Mouse (Mus musculus) liver, embryonic 13.5 days (tissue): Measurements from ENCODE around the gene Pphln1. TPM values are rescaled to one million over a fixed set of nuclear protein-coding genes. Genes with fewer than 3 reads are reported as not detected.
A peak's percentile ranks its signal among the peaks of the same experiment; 100 is the strongest.

Experiments used
- ATAC-seq: fragments of 200-750 bp; cut with Nextera tagmentation; 2 replicates; pipeline ENCODE4 v1.8.0; 2017; ENCODE audit warnings: low read depth, mild to moderate bottlenecking, moderate number of reproducible peaks, moderate library complexity
- DNase-seq: peaks from one replicate; pipeline ENCODE4 v3.0.0; 2022
- H3K27ac ChIP-seq: fragments of 300-500 bp; sonication (generic); 2 replicates; pipeline ENCODE4 v1.5.1; 2015; ENCODE audit warnings: moderate library complexity, mild to moderate bottlenecking, inconsistent platforms
- H3K27me3 ChIP-seq: fragments of 300-500 bp; sonication (generic); 2 replicates; pipeline ENCODE4 v1.6.1; 2015; ENCODE audit warnings: mild to moderate bottlenecking, inconsistent platforms
- H3K36me3 ChIP-seq: fragments of 300-500 bp; sonication (generic); 2 replicates; pipeline ENCODE4 v1.6.1; 2015; ENCODE audit warnings: mild to moderate bottlenecking, inconsistent platforms
- H3K4me1 ChIP-seq: fragments of 300-500 bp; sonication (generic); replicated peaks from 2 replicates; pipeline ENCODE4 v1.6.1; 2015; ENCODE audit warnings: inconsistent platforms
- H3K4me2 ChIP-seq: fragments of 300-500 bp; sonication (generic); 2 replicates; pipeline ENCODE4 v1.6.1; 2015; ENCODE audit warnings: inconsistent platforms, mild to moderate bottlenecking, moderate library complexity
- H3K4me3 ChIP-seq: fragments of 300-500 bp; sonication (generic); replicated peaks from 2 replicates; pipeline ENCODE4 v1.5.1; 2015; ENCODE audit warnings: mild to moderate bottlenecking, inconsistent platforms
- H3K9ac ChIP-seq: fragments of 300-500 bp; sonication (generic); 2 replicates; pipeline ENCODE4 v1.6.1; 2015; ENCODE audit warnings: mild to moderate bottlenecking, inconsistent platforms
- H3K9me3 ChIP-seq: fragments of 300-500 bp; sonication (generic); replicated peaks from 2 replicates; pipeline ENCODE4 v1.6.1; 2016; ENCODE audit warnings: inconsistent platforms
- WGBS: fragments of 180-500 bp; shearing (Covaris S2); methylation state at CpG from one replicate; pipeline ENCODE4 v1.1.7; 2015; ENCODE audit not compliant: insufficient replicate concordance; 5-methylcytosine and 5-hydroxymethylcytosine counted together
- polyA plus RNA-seq: library from polyadenylated mRNA; unstranded; fragments of >200 nt; fragmentation: Nextera tagmentation; extraction: Ambion mirVana; gene quantifications from 2 replicates; pipeline ENCODE4 v1.2.1, GENCODE M21; 2015

The Pphln1 gene
- polyA plus RNA-seq, 1 experiment from 2014 or later: 23.2 TPM

GRCm38 (mm10) chr15:93519836-93520826, 122.0 kb downstream of the Pphln1 start:
- Histone ChIP-seq H3K4me1 (peaks cover 67% of the 10 kb centered on the region), H3K9me3 (no peaks in the 10 kb centered on the region), H3K9ac (peak overlapping the region; percentile 71), H3K4me3 (peak overlapping the region; percentile 73), H3K36me3 (no peaks in the 10 kb centered on the region), H3K27ac (no peak overlapping the region), H3K4me2 (peak overlapping the region; percentile 95), H3K27me3 (peaks cover 49% of the 10 kb centered on the region)
- no peak for ATAC-seq
- DNase-seq: no peak
- 6% methylated on average over 17 of the region's 17 CpGs for WGBS

GRCm38 (mm10) chr15:93521088-93521786, 123.1 kb downstream of the Pphln1 start:
- 55% methylated on average over 11 of the region's 11 CpGs for WGBS
- Histone ChIP-seq H3K4me3 (no peak overlapping the region), H3K4me2 (no peak overlapping the region), H3K27ac (no peak overlapping the region), H3K9me3 (no peaks in the 10 kb centered on the region), H3K4me1 (peaks cover 66% of the 10 kb centered on the region), H3K27me3 (peaks cover 49% of the 10 kb centered on the region), H3K36me3 (no peaks in the 10 kb centered on the region), H3K9ac (no peak overlapping the region)
- DNase-seq (no peak), ATAC-seq (no peak)

- Histone ChIP-seq H3K9me3 (no peaks in the 10 kb centered on the region), H3K9ac (no peak overlapping the region), H3K4me2 (no peak overlapping the region), H3K27ac (no peak overlapping the region), H3K36me3 (no peaks in the 10 kb centered on the region), H3K4me1 (peaks cover 65% of the 10 kb centered on the region), H3K4me3 (no peak overlapping the region), H3K27me3 (peaks cover 49% of the 10 kb centered on the region)
- ATAC-seq (no peak), DNase-seq (no peak)
- WGBS: 10% methylated on average over 3 of the region's 3 CpGs
Measured at GRCm38 (mm10) chr15:93521787-93522180, 123.6 kb downstream of the Pphln1 start.

GRCm38 (mm10) chr15:93525305-93525917, 127.3 kb downstream of the Pphln1 start:
- peaks cover 19% of the 10 kb centered on the region for H3K27me3 ChIP-seq
- no peaks in the 10 kb centered on the region for H3K9me3 ChIP-seq
- no peak for DNase-seq
- no peak overlapping the region for H3K27ac ChIP-seq
- no peak overlapping the region; the same call in 1 of the 2 replicates for H3K9ac ChIP-seq
- peaks cover 46% of the 10 kb centered on the region for H3K4me1 ChIP-seq
- ATAC-seq: peak; percentile 69
- H3K4me3 ChIP-seq: no peak overlapping the region
- no peaks in the 10 kb centered on the region for H3K36me3 ChIP-seq
- 17% methylated on average over 5 of the region's 5 CpGs for WGBS
- no peak overlapping the region; the same call in 1 of the 2 replicates for H3K4me2 ChIP-seq

- no peak overlapping the region for H3K4me3 ChIP-seq
- H3K36me3 ChIP-seq: no peaks in the 10 kb centered on the region
- DNase-seq (peak; percentile 18), ATAC-seq (peak; percentile 66)
- no peak overlapping the region for H3K9ac ChIP-seq
- H3K4me1 ChIP-seq: peaks cover 27% of the 10 kb centered on the region
- 41% methylated on average over 12 of the region's 12 CpGs for WGBS
- H3K27ac ChIP-seq: no peak overlapping the region
- H3K27me3 ChIP-seq: no peaks in the 10 kb centered on the region
- H3K9me3 ChIP-seq: no peaks in the 10 kb centered on the region
- H3K4me2 ChIP-seq: no peak overlapping the region
Measured at GRCm38 (mm10) chr15:93529831-93530702, 131.9 kb downstream of the Pphln1 start.

- no peaks in the 10 kb centered on the region for H3K27me3 ChIP-seq
- H3K9ac ChIP-seq: no peak overlapping the region
- no peaks in the 10 kb centered on the region for H3K36me3 ChIP-seq
- DNase-seq: no peak
- 62% methylated on average over 3 of the region's 3 CpGs for WGBS
- ATAC-seq: no peak
- no peak overlapping the region for H3K27ac ChIP-seq
- no peaks in the 10 kb centered on the region for H3K9me3 ChIP-seq
- H3K4me2 ChIP-seq: no peak overlapping the region
- peaks cover 21% of the 10 kb centered on the region for H3K4me1 ChIP-seq
- H3K4me3 ChIP-seq: no peak overlapping the region
Measured at GRCm38 (mm10) chr15:93530703-93531032, 132.5 kb downstream of the Pphln1 start.

GRCm38 (mm10) chr15:93536191-93536590, 138.0 kb downstream of the Pphln1 start:
- H3K36me3 ChIP-seq: no peaks in the 10 kb centered on the region
- no peaks in the 10 kb centered on the region for H3K27me3 ChIP-seq
- DNase-seq (no peak), ATAC-seq (no peak)
- H3K4me2 ChIP-seq: no peak overlapping the region
- 53% methylated on average over 4 of the region's 4 CpGs for WGBS
- no peak overlapping the region for H3K27ac ChIP-seq
- H3K9me3 ChIP-seq: no peaks in the 10 kb centered on the region
- H3K4me1 ChIP-seq: peaks cover 19% of the 10 kb centered on the region
- H3K9ac ChIP-seq: no peak overlapping the region
- H3K4me3 ChIP-seq: no peak overlapping the region

- Histone ChIP-seq H3K9ac (no peak overlapping the region), H3K4me2 (no peak overlapping the region), H3K4me3 (no peak overlapping the region), H3K9me3 (no peaks in the 10 kb centered on the region), H3K36me3 (no peaks in the 10 kb centered on the region), H3K27me3 (no peaks in the 10 kb centered on the region), H3K27ac (no peak overlapping the region), H3K4me1 (peaks cover 17% of the 10 kb centered on the region)
- DNase-seq (no peak), ATAC-seq (no peak)
- WGBS: 82% methylated on average over 7 of the region's 7 CpGs
Measured at GRCm38 (mm10) chr15:93537745-93538144, 139.6 kb downstream of the Pphln1 start.

GRCm38 (mm10) chr15:93538551-93539205, 140.5 kb downstream of the Pphln1 start:
- H3K4me2 ChIP-seq: no peak overlapping the region
- no peak overlapping the region for H3K27ac ChIP-seq
- H3K27me3 ChIP-seq: no peaks in the 10 kb centered on the region
- H3K36me3 ChIP-seq: no peaks in the 10 kb centered on the region
- ATAC-seq: no peak
- no peak overlapping the region for H3K4me3 ChIP-seq
- WGBS: 82% methylated on average over 21 of the region's 21 CpGs
- H3K4me1 ChIP-seq: peaks cover 17% of the 10 kb centered on the region
- DNase-seq: no peak
- H3K9me3 ChIP-seq: no peaks in the 10 kb centered on the region
- no peak overlapping the region for H3K9ac ChIP-seq

GRCm38 (mm10) chr15:93539415-93539814, 141.3 kb downstream of the Pphln1 start:
- H3K4me3 ChIP-seq: no peak overlapping the region
- peak; percentile 16 for DNase-seq

More at GRCm38 (mm10) chr15:93539415-93539814, 141.3 kb downstream of the Pphln1 start:
- WGBS: 45% methylated on average over 3 of the region's 3 CpGs
- Histone ChIP-seq H3K4me1 (peaks cover 17% of the 10 kb centered on the region), H3K27me3 (no peaks in the 10 kb centered on the region), H3K9me3 (no peaks in the 10 kb centered on the region), H3K36me3 (no peaks in the 10 kb centered on the region), H3K4me2 (no peak overlapping the region), H3K27ac (no peak overlapping the region), H3K9ac (no peak overlapping the region)
- ATAC-seq: peak; percentile 77
